Mouse (Mus musculus): ENCODE data around the gene Esp18. TPM values are rescaled to one million over a fixed set of nuclear protein-coding genes. Genes with fewer than 3 reads are reported as not detected.

Esp18 gene
- polyA plus RNA-seq (2021; fragmentation: Nextera tagmentation), result not detected in 2 replicates
- long read RNA-seq, experiment 1, result 0 reads
- long read RNA-seq, experiment 2, result 0 reads

DNA sequence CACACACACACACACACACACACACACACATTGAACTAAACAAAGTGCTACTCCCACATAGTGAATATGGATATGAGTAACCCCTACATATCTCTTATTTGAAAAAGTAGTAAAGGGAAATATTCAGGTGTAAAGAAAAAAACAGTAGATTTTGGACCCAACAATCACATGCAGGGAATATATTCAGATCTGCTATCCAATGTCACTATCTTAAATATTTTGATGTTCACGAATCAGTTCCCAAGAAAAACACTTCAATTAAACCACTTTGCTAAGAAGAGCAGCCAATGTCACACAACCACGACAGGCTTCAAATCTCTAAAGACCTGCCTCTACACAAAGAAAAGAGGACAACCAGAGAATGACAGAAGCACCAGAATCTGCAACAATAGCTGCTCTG is at the start of gene Esp18:
TSS of gene Esp18 (plus strand) at position 301 of the 400 bp plus-strand sequence.

Small RNA genes within 50 kb of the gene (microRNA-seq; reads per million reads assigned to microRNA genes)
- not detected for gene Gm26429

Other genes with a start within 250 kb of the Esp18 start
- not detected in 2 replicates for gene Esp16, start 129.8 kb downstream of the Esp18 start, polyA plus RNA-seq (2021; fragmentation: Nextera tagmentation)
- gene Esp15, start 234.6 kb downstream of the Esp18 start, polyA plus RNA-seq (2021; fragmentation: Nextera tagmentation), result not detected in 2 replicates